Mouse (Mus musculus) spleen, adult 2 months (tissue): ENCODE results near the gene Gm44790. TPM values are rescaled to one million over a fixed set of nuclear protein-coding genes. Genes with fewer than 3 reads are reported as not detected.

ENCODE experiments used
- DNase-seq, 2 experiments: peaks; one replicate each; pipeline versions ENCODE4 v3.0.0 to v3.0.0-alpha.2; 2012 to 2021; ENCODE audit warnings: low spot score in 2 of 2, low read depth in 1 of 2
- H3K27ac ChIP-seq: fragments of 200-500 bp; 2 replicates; pipeline ENCODE4 v1.5.1; 2012; ENCODE audit warnings: low read length, inconsistent platforms; ENCODE audit not compliant: insufficient read depth
- H3K27me3 ChIP-seq: fragments of 200-500 bp; 2 replicates; pipeline ENCODE4 v1.6.1; 2012; ENCODE audit warnings: mild to moderate bottlenecking, moderate library complexity, low read length, inconsistent platforms; ENCODE audit not compliant: control insufficient read depth, insufficient read depth
- H3K36me3 ChIP-seq: fragments of 200-500 bp; 2 replicates; pipeline ENCODE4 v1.6.1; 2012; ENCODE audit warnings: mild to moderate bottlenecking, low read length, inconsistent platforms; ENCODE audit not compliant: control insufficient read depth, insufficient read depth
- H3K4me1 ChIP-seq: fragments of 200-500 bp; 2 replicates; pipeline ENCODE4 v1.6.1; 2011; ENCODE audit warnings: inconsistent platforms; ENCODE audit not compliant: control insufficient read depth, insufficient read depth, insufficient read length
- H3K4me3 ChIP-seq: fragments of 200-500 bp; 2 replicates; pipeline ENCODE4 v1.5.1; 2011; ENCODE audit warnings: mild to moderate bottlenecking, inconsistent platforms; ENCODE audit not compliant: insufficient read depth, insufficient read length; ENCODE audit errors: extremely low read depth
- CTCF ChIP-seq: fragments of 200-500 bp; IDR thresholded peaks from 2 replicates; pipeline ENCODE4 v1.5.1; 2011; ENCODE audit warnings: mild to moderate bottlenecking, inconsistent platforms; ENCODE audit not compliant: insufficient read depth, insufficient read length, insufficient replicate concordance; ENCODE audit errors: extremely low read depth
- POLR2A ChIP-seq: fragments of 200-500 bp; IDR thresholded peaks from 2 replicates; pipeline ENCODE4 v1.6.1; 2011; ENCODE audit warnings: low read depth, low read length, inconsistent platforms
- WGBS: fragments of 180-500 bp; shearing (Covaris S2); methylation state at CpG from one replicate; pipeline ENCODE4 v1.1.7; 2018; 5-methylcytosine and 5-hydroxymethylcytosine counted together
- polyA plus RNA-seq: library from polyadenylated mRNA; depleted of rRNA; stranded (reverse); fragments of >200 nt; gene quantifications from 2 replicates; pipeline ENCODE4 v1.2.3, GENCODE M21; 2012

Gene Gm44790
- polyA plus RNA-seq, 1 experiment, result 8.5 TPM

DNA sequence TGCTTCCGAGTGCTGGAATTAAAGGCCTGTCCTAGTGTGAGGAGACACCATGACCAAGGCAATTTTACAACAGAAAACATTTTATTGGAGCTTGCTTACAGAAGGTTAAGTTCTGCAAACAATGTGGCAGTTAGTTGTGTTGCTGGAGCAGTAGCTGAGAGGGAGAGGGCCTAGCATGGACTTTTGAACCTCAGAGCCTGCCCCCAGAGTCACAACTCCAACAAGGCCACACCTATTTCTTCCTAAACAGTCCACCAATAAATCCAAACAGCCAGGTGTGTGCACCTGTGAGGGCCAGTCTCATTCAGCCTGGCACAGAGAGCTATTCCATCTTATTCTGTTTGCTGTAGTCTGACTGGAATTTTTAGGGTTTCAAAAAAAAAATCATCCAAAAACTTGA lies 7.2 kb downstream of the Gm44790 start:
- H3K36me3 ChIP-seq, result peaks cover 10% of the 10 kb centered on the region
- TF ChIP-seq POLR2A (no peak), CTCF (no peak)
- no peaks in the 10 kb centered on the region for H3K4me1 ChIP-seq
- no peaks in the 10 kb centered on the region for H3K27me3 ChIP-seq
- no peak overlapping the region for H3K4me3 ChIP-seq
- no peak overlapping the region for H3K27ac ChIP-seq
- WGBS, result 92% methylated on average over 1 of the region's 1 CpGs
- DNase-seq, result no peak

DNA sequence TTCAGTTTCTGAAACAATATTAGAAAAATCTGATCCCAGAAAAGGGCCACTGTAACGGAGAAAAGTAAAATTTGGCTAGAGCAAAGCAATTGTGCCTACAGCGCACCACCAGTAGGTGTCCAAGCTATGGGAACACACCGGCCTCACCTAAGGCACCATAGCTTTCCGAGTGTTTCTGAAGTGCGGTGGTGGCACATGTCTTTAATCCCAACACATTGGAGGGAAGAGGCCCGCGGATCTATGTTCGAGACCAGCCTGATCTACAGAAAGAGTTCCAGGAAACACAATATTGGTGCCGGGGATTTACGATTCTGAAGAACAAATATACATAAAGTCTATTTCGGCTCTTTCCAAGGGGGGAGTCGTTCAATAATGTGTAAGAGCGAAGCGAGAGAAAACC lies 11.3 kb downstream of the Gm44790 start:
- H3K4me1 ChIP-seq, result no peaks in the 10 kb centered on the region
- peak overlapping the region; percentile 99 for H3K4me3 ChIP-seq
- 2% methylated on average over 14 of the region's 14 CpGs for WGBS
- peaks cover 2% of the 10 kb centered on the region for H3K36me3 ChIP-seq
- TF ChIP-seq POLR2A (no peak), CTCF (peak; percentile 34; the same call in 1 of the 2 replicates)
- peak; percentile 48 to 62 for DNase-seq
- no peaks in the 10 kb centered on the region for H3K27me3 ChIP-seq
- H3K27ac ChIP-seq, result peak overlapping the region; percentile 100

DNA sequence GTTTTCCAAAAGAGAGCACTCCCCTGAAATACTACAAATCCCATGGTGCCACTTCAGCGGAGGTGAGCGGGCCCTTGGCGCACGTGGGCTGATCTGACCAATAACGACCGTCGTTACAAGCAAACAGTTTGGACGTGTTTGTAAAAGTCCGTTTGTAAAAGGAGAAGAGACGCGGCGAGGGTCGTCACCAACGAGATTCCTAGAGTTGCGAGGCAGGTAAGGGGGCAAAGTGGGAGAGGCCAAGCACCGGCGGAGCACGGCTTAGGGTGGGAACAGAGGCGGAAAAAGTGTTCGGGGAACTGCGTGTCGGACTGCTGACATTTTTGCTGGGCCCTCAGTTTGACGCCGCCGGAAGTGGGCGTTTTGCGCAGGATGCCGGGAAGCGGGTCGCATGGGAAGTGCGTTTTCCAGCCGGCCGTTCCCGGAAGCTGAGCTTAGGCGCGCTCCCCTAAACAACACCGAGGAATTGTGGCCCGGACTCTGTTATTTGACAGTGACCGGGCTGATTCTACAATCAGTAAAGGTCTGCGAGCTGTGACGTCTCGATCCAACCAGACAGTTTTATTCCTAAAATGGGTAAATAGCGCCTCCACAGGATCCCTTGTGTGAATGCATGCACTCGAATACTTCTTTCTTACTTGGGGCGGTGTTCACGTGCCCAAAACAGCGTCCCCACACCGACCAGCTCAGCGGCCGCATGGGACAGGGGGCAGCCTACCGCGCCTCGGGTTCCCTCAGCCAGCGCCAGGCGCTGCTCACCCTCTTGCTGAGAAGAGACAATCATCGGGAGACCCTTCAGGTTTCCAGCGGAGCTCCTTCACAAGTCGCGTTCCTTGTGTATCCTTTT lies 12.0 kb downstream of the Gm44790 start, which contains the start of gene C87436:
C87436 (plus strand) TSS at position 103 of the 847 bp plus-strand sequence.
- Histone ChIP-seq H3K4me1 (no peaks in the 10 kb centered on the region), H3K4me3 (peak within 1 kb of the TSS; percentile 99), H3K27me3 (no peaks in the 10 kb centered on the region), H3K27ac (peak within 1 kb of the TSS; percentile 100), H3K36me3 (peaks cover 2% of the 10 kb centered on the region; the same call in 1 of the 2 replicates)
- TF ChIP-seq POLR2A (no peak; the same call in 1 of the 2 replicates), CTCF (peak; percentile 43; the same call in 1 of the 2 replicates)
- under 1% methylated on average over 59 of the region's 59 CpGs for WGBS
- peak; percentile 91 to 96 for DNase-seq

DNA sequence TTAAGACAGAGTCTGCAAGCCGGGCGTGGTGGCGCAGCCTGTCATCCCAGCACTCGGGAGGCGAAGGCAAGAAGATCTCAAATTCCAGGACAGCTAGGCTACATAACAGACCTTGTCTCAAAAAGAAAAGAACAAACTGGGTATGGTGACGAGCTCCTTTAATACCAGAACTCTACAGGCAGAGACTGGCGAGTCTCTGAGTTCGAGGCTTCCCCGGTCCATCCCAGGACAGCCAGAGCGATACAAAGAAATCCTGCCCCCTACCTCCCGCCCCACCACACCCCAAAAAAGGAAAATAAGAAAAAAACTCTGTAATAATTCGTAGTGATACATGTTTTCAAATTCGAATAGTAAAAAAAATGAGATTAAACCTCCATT lies 12.7 kb downstream of the Gm44790 start:
- DNase-seq, result no peak
- Histone ChIP-seq H3K27me3 (no peaks in the 10 kb centered on the region), H3K4me1 (no peaks in the 10 kb centered on the region), H3K4me3 (peak overlapping the region; percentile 99), H3K36me3 (peaks cover 7% of the 10 kb centered on the region), H3K27ac (peak overlapping the region; percentile 100)
- TF ChIP-seq CTCF (no peak), POLR2A (no peak)
- WGBS, result 2% methylated on average over 13 of the region's 13 CpGs

DNA sequence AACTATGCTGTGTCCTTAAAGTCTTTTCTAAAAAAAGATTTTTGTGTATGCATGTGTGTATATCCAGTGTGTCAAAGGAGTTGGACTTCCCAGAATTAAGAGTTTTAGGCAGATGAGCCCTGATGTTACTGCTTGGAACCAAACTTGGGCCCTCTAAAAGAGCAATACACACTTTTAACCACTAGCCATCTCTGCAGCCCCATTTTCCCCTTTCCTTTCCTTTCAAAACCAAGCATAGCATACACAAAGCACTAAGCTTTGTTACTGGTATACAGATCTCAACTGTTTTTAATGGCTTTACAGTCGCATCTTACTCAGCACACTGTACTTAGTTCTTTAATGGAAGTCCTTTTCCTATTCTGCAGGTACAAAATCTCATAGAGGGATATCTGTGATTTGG lies 13.1 kb downstream of the Gm44790 start:
- H3K27ac ChIP-seq, result no peak overlapping the region
- peaks cover 7% of the 10 kb centered on the region for H3K36me3 ChIP-seq
- TF ChIP-seq POLR2A, result no peak
- TF ChIP-seq CTCF, result no peak
- no peaks in the 10 kb centered on the region for H3K4me1 ChIP-seq
- WGBS, result 82% methylated on average over 1 of the region's 1 CpGs
- H3K27me3 ChIP-seq, result no peaks in the 10 kb centered on the region
- no peak overlapping the region for H3K4me3 ChIP-seq
- DNase-seq, result no peak

DNA sequence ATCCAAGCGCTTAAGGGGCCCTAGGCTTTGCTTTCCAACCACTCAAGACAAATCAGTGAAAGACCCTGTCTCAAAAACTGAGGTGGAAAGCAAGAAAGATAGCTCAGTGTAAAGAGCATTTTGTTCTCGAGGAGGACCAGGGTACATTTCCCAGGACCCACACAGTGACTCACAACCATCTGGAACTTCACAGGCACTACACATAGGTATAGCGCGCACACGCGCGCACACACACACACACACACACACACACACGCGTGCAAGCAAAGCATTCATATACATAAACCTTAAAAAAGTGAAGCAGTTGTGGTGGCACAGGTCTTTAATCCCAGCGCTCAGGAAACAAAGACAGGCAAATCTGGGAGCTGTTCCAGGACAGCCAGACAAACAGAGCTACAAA lies 15.1 kb downstream of the Gm44790 start:
- DNase-seq, result no peak
- H3K36me3 ChIP-seq, result peaks cover 14% of the 10 kb centered on the region
- no peak for TF ChIP-seq CTCF
- no peak for TF ChIP-seq POLR2A

DNA sequence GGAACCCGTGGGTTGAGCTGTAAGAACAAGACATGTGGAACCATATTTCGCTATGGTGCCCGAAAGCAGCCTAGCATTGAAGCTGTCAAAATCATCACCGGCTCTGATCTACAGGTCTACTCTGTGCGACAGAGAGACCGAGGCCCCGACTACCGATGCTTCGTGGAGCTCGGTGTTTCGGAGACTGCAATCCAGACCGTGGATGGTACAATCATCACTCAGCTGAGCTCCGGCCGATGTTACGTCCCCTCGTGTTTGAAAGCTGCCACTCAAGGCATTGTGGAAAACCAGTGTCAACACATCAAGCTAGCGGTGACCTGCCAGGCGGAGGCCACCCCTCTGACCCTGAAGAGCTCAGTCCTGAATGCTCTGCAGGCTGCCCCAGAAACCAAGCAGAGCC lies 19.1 kb downstream of the Gm44790 start:
- TF ChIP-seq POLR2A (no peak), CTCF (no peak)
- 93% methylated on average over 18 of the region's 18 CpGs for WGBS
- no peak overlapping the region for H3K4me3 ChIP-seq
- DNase-seq, result no peak
- H3K36me3 ChIP-seq, result peaks cover 19% of the 10 kb centered on the region
- no peak overlapping the region for H3K27ac ChIP-seq
- H3K4me1 ChIP-seq, result no peaks in the 10 kb centered on the region
- no peaks in the 10 kb centered on the region for H3K27me3 ChIP-seq

More for the DNA sequence above, 15.1 kb downstream of the Gm44790 start:
- 97% methylated on average over 10 of the region's 10 CpGs for WGBS
- Histone ChIP-seq H3K4me1 (no peaks in the 10 kb centered on the region), H3K27ac (no peak overlapping the region), H3K4me3 (no peak overlapping the region), H3K27me3 (no peaks in the 10 kb centered on the region)
